ENCODE assay signal across 9 mouse cellular contexts in the genomic region with DNA sequence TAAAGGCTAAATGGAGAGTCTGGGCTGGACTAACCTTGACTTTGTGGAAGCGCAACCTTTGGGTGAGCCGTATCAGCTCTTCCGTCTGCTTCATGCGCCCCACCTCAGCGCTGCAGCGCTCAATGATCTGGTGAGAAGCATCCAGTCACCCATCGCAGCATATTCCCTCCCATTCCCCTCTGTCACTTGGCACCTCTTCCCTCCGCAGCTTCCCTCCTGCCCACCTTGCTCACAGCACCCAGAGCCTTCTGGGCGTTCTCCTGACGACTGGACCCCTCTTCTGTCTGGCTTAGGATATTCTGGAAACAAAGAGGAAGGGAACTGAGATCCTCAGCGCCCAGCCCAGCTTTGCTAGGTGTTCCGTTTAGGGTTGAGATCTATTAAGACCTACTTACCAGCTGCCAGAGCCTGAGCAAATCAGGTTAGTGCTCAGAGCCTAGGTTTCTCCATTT. TPM values are rescaled to one million over a fixed set of nuclear protein-coding genes. Genes with fewer than 3 reads are reported as not detected.
DNase-seq lines count a peak whose midpoint lies in the region; ATAC-seq lines count a peak whose summit lies in the region.
"Had no signal": no experiment of that assay in that cellular context is flagged by ENCODE, and none has a peak within 500 bp of the region (broad histone marks: within the 10 kb centered on the region; RNA-seq: fewer than 3 reads in every experiment).

No protein-coding gene starts in this region.

- no peak for ATAC-seq in neural tube, embryonic 12.5 days (ENCODE audit: low FRiP score, low read depth)

- H3K9me3 ChIP-seq in neural tube, embryonic 12.5 days: no peaks in the 10 kb centered on the region
- H3K9me3 ChIP-seq: liver, embryonic 13.5 days had no signal

- peaks cover 5% of the 10 kb centered on the region; the same call in 1 of the 2 replicates for H3K4me1 ChIP-seq in neural tube, embryonic 12.5 days
- H3K4me1 ChIP-seq: liver, embryonic 13.5 days had no signal

- peak overlapping the region; percentile 52 for H3K4me2 ChIP-seq in neural tube, embryonic 12.5 days (replicated peaks)
- H3K4me2 ChIP-seq: liver, embryonic 13.5 days had no signal

- 6% methylated on average over 12 of the region's 12 CpGs for WGBS in neural tube, embryonic 12.5 days

- H3K27me3 ChIP-seq in neural tube, embryonic 12.5 days (replicated peaks): peaks cover 23% of the 10 kb centered on the region

- H3K4me3 ChIP-seq in neural tube, embryonic 12.5 days: peak overlapping the region; percentile 24
- H3K4me3 ChIP-seq: liver, embryonic 13.5 days had no signal

- peak overlapping the region; percentile 6; the same call in 1 of the 2 replicates for H3K9ac ChIP-seq in neural tube, embryonic 12.5 days
- H3K9ac ChIP-seq: liver, embryonic 13.5 days had no signal

- no peak overlapping the region for H3K27ac ChIP-seq in neural tube, embryonic 12.5 days
- H3K27ac ChIP-seq: liver, embryonic 13.5 days had no signal

- intact Hi-C loops in gastrocnemius, postnatal 14 days (cut with DNase I; ENCODE audit: low total_unique reads): no loop called here

- DNase-seq in frontal cortex, postnatal 14 days (ENCODE audit: low spot score in 2 of 2): peak; percentile 26 to 42
- no peak for DNase-seq in frontal cortex, postnatal 25 days (ENCODE audit: low spot score in 2 of 2)
- DNase-seq in cerebellum, adult 11 months: peak; percentile 63
- peak; percentile 40 to 50 for DNase-seq in frontal cortex, postnatal 36 days (ENCODE audit: low spot score in 2 of 2)
- no peak for DNase-seq in thymus, adult 18-20 months
- no peak for DNase-seq in thymus, postnatal 10 days (ENCODE audit: low spot score in 2 of 2)
- DNase-seq in gastrocnemius, postnatal 14 days: no peak
- DNase-seq: liver, embryonic 13.5 days had no signal

- no peaks in the 10 kb centered on the region for H3K36me3 ChIP-seq in neural tube, embryonic 12.5 days
- H3K36me3 ChIP-seq: liver, embryonic 13.5 days had no signal

RNA-seq across cellular contexts. Expression of a gene that starts 9.7 kb away (rescaled TPM):
- 8.9 and 10.5 TPM in 2 replicates for polyA plus RNA-seq in neural tube, embryonic 12.5 days (2016; fragmentation: Nextera tagmentation; extraction: Ambion mirVana)
- total RNA-seq in gastrocnemius, postnatal 14 days (2021): 10 to 100 TPM; 10.7 to 13.8 TPM

RNA-seq across cellular contexts. Expression of a gene that starts 20.4 kb away (rescaled TPM):
- polyA plus RNA-seq in neural tube, embryonic 12.5 days (2016; fragmentation: Nextera tagmentation; extraction: Ambion mirVana): 1.9 and 2.5 TPM in 2 replicates
- total RNA-seq in gastrocnemius, postnatal 14 days (2021): 1 to 10 TPM; 4.3 to 5.7 TPM

RNA-seq across cellular contexts. Expression of a gene that starts 20.7 kb away (rescaled TPM):
- not detected in 2 replicates for polyA plus RNA-seq in neural tube, embryonic 12.5 days (2016; fragmentation: Nextera tagmentation; extraction: Ambion mirVana)
- total RNA-seq in gastrocnemius, postnatal 14 days (2021): not detected
- polyA plus RNA-seq: liver, embryonic 13.5 days had no signal

RNA-seq across cellular contexts. Expression of a gene that starts 27.4 kb away (rescaled TPM):
- polyA plus RNA-seq in neural tube, embryonic 12.5 days (2016; fragmentation: Nextera tagmentation; extraction: Ambion mirVana): 37.4 and 42.2 TPM in 2 replicates
- 10 to 100 TPM; 54.2 to 57.7 TPM for total RNA-seq in gastrocnemius, postnatal 14 days (2021)

RNA-seq across cellular contexts. Expression of a gene that starts 46.2 kb away (rescaled TPM):
- 732 and 743 TPM in 2 replicates for polyA plus RNA-seq in neural tube, embryonic 12.5 days (2016; fragmentation: Nextera tagmentation; extraction: Ambion mirVana)
- 100 to 1,000 TPM; 791 to 878 TPM for total RNA-seq in gastrocnemius, postnatal 14 days (2021)

Comparison
In these comparisons a context has a peak if more than half of its experiments do, and no peak if none do; other contexts are left out.
1. DNase-seq: peak in frontal cortex, postnatal 14 days (2 of 2), cerebellum, adult 11 months (single experiment) and frontal cortex, postnatal 36 days (2 of 2); none in frontal cortex, postnatal 25 days (0 of 2), thymus, adult 18-20 months (0 of 2), thymus, postnatal 10 days (0 of 2) and gastrocnemius, postnatal 14 days (single experiment).